Mouse (Mus musculus) left cerebral cortex, postnatal 10 days (tissue): ENCODE measurements around the gene Lmx1b. TPM values are rescaled to one million over a fixed set of nuclear protein-coding genes. Genes with fewer than 3 reads are reported as not detected.

Experiments
- total RNA-seq, 2 experiments: library from RNA; stranded (reverse); gene quantifications; 2 replicates each; pipeline ENCODE4 v1.2.3; 2021

Gene Lmx1b
- total RNA-seq, 2 experiments from 2014 or later: 0.30 to 0.32 TPM

Other genes starting within 250 kb of the Lmx1b start
- 10 to 100 TPM; 41.6 to 43.2 TPM for gene Zbtb34, start 209.2 kb downstream of the Lmx1b start, total RNA-seq
- 10 to 100 TPM; 27.5 to 32.6 TPM for gene Zbtb43, start 172.0 kb downstream of the Lmx1b start, total RNA-seq
- 100 to 1,000 TPM; 108 to 114 TPM for gene Mvb12b, start 247.4 kb upstream of the Lmx1b start, total RNA-seq